Mouse (Mus musculus): ENCODE data around the gene Psma3. TPM values are rescaled to one million over a fixed set of nuclear protein-coding genes. Genes with fewer than 3 reads are reported as not detected.

Gene Psma3
- total RNA-seq, 2 experiments from 2014 or later = 402 to 408 TPM

DNA sequence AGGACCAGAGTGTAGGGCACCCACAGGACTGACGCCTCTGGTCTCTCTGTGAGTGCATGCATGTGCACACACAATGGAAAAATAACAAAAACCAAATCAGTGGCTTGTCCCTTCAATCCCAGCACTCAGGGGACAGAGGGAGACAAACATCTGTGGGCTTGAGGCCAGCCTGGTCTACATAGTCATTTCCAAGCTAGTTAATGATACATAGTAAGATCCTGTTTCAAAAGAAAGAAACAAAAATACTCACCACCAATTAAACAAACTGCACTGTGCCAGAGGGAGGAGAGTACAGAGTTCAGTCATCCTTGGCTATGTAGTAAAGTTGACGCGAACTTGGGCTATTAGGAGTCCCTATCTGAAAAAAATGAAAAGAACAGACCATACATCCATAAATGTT lies 69.2 kb downstream of the Psma3 start:
- no peak for ATAC-seq (replicated peaks; ENCODE audit: poor library complexity)

DNA sequence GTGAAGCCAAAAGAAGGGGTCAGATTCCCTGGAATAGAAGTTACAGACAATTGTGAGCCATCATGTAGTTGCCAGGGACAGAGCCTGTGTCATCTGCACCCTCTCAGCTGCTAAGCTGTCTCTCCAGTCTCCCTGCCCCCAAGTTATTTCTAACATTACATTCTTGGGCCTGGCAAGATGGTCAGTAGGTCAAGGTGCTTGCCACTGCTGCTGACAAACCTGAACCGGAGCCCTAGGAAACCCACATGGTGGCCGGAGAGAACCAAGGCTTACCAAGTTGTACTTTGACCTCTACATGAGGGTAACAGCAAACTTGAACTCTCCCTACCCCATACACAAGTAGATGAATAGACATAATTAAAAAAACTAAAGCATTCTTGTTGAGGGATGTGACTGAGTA lies 70.1 kb downstream of the Psma3 start:
- no peak for ATAC-seq (replicated peaks; ENCODE audit: poor library complexity)

Other genes with a start within 250 kb of the Psma3 start
- gene Frmd6, start 149.1 kb upstream of the Psma3 start, total RNA-seq (2015) = 4.8 and 8.8 TPM in 2 replicates
- 3.9 and 7.4 TPM in 2 replicates for gene Frmd6, start 149.1 kb upstream of the Psma3 start, total RNA-seq (2017)
- gene Actr10, start 36.8 kb upstream of the Psma3 start, total RNA-seq (2015) = 92.6 and 131 TPM in 2 replicates
- 47.2 and 60.3 TPM in 2 replicates for gene Actr10, start 36.8 kb upstream of the Psma3 start, total RNA-seq (2017)
- 25.8 and 26.6 TPM in 2 replicates for gene Arid4a, start 41.4 kb downstream of the Psma3 start, total RNA-seq (2015)
- gene Arid4a, start 41.4 kb downstream of the Psma3 start, total RNA-seq (2017) = 36.6 and 47.5 TPM in 2 replicates
- gene Tomm20l, start 136.8 kb downstream of the Psma3 start, total RNA-seq (2015) = not detected in 2 replicates
- not detected in 2 replicates for gene Tomm20l, start 136.8 kb downstream of the Psma3 start, total RNA-seq (2017)
- 97.0 and 102 TPM in 2 replicates for gene Timm9, start 162.1 kb downstream of the Psma3 start, total RNA-seq (2015)
- gene Timm9, start 162.1 kb downstream of the Psma3 start, total RNA-seq (2017) = 60.6 and 76.3 TPM in 2 replicates
- 19.4 and 20.3 TPM in 2 replicates for gene 2700049A03Rik, start 162.2 kb downstream of the Psma3 start, total RNA-seq (2015)
- 10.9 and 16.3 TPM in 2 replicates for gene 2700049A03Rik, start 162.2 kb downstream of the Psma3 start, total RNA-seq (2017)

Data from megakaryocyte progenitor cell, adult 5-6 weeks (primary cell).